Comparison of ENCODE assay signal across 8 mouse cellular contexts in genomic region chr19:38931566-38931890, GRCm38 (mm10). TPM values are rescaled to one million over a fixed set of nuclear protein-coding genes. Genes with fewer than 3 reads are reported as not detected.
A peak's percentile ranks its signal among the peaks of the same experiment; 100 is the strongest.
DNase-seq lines count a peak whose midpoint lies in the region; ATAC-seq and TF ChIP-seq lines count a peak whose summit lies in the region.

No protein-coding gene starts in this region.

- intact Hi-C loops in heart, postnatal 14 days (cut with DNase I) = no loop called here

- peaks cover 15% of the 10 kb centered on the region for H3K36me3 ChIP-seq in heart, embryonic 12.5 days
- peaks cover 20% of the 10 kb centered on the region for H3K36me3 ChIP-seq in ES-E14 (ENCODE audit: control insufficient read depth, insufficient read depth, low read length, poor library complexity, severe bottlenecking)
- H3K36me3 ChIP-seq in forebrain, embryonic 15.5 days = 0 out of 2 replicates have a peak, but pooled peaks cover 2% of the 10 kb centered on the region
- peaks cover 7% of the 10 kb centered on the region; the same call in 1 of the 2 replicates for H3K36me3 ChIP-seq in liver, postnatal 0 days (replicated peaks; ENCODE audit: insufficient read depth, low read length)

- in situ Hi-C loops in ES-E14 (cut with MboI; ENCODE audit: low sequenced_read_pairs in 2 of 2, unreplicated experiment in 2 of 2) = no loop called here

- H3K9ac ChIP-seq in heart, embryonic 12.5 days = peak overlapping the region; percentile 86
- peak overlapping the region; percentile 99 for H3K9ac ChIP-seq in ES-E14 (ENCODE audit: insufficient read depth, low read depth, low read length, poor library complexity, severe bottlenecking)
- H3K9ac ChIP-seq in forebrain, embryonic 15.5 days (replicated peaks) = peak overlapping the region; percentile 83
- H3K9ac ChIP-seq in liver, postnatal 0 days (replicated peaks) = peak overlapping the region; percentile 92

- H3K4me3 ChIP-seq in heart, embryonic 12.5 days = peak overlapping the region; percentile 71
- peak overlapping the region; percentile 89 to 93 for H3K4me3 ChIP-seq in ES-E14 (ENCODE audit: insufficient read depth in 1 of 2, low read depth in 1 of 2, low read length in 2 of 2, poor library complexity in 1 of 2, severe bottlenecking in 1 of 2)
- peak overlapping the region; percentile 84 for H3K4me3 ChIP-seq in forebrain, embryonic 15.5 days
- peak overlapping the region; percentile 89 for H3K4me3 ChIP-seq in liver, postnatal 0 days (ENCODE audit: low read depth, low read length)

- no peak for DNase-seq in heart, postnatal 14 days
- no peak for DNase-seq in ES-E14 (ENCODE audit: low read depth, low spot score)
- no peak for DNase-seq in liver, postnatal 0 days
- DNase-seq in T-cell, adult 2 months (ENCODE audit: low spot score) = no peak
- DNase-seq in cerebellum, postnatal 4 days (ENCODE audit: low spot score in 2 of 2) = no peak
- no peak for DNase-seq in adrenal gland, postnatal 25 days

- ATAC-seq in heart, embryonic 12.5 days (ENCODE audit: insufficient number of reproducible peaks, low FRiP score) = no peak
- no peak for ATAC-seq in forebrain, embryonic 15.5 days (replicated peaks)
- no peak for ATAC-seq in liver, postnatal 0 days

- H3K9me3 ChIP-seq in heart, embryonic 12.5 days (replicated peaks) = no peaks in the 10 kb centered on the region
- no peaks in the 10 kb centered on the region for H3K9me3 ChIP-seq in ES-E14 (ENCODE audit: control insufficient read depth, insufficient read depth, low read depth, low read length)
- no peaks in the 10 kb centered on the region for H3K9me3 ChIP-seq in forebrain, embryonic 15.5 days
- H3K9me3 ChIP-seq in liver, postnatal 0 days (ENCODE audit: low read length) = no peaks in the 10 kb centered on the region

- H3K4me1 ChIP-seq in heart, embryonic 12.5 days (replicated peaks) = peaks cover 7% of the 10 kb centered on the region
- peaks cover 6 to 8% of the 10 kb centered on the region in 2 experiments for H3K4me1 ChIP-seq in ES-E14 (ENCODE audit: control insufficient read depth in 2 of 2, insufficient read depth in 2 of 2, low read length in 2 of 2, poor library complexity in 1 of 2)
- H3K4me1 ChIP-seq in forebrain, embryonic 15.5 days = peaks cover 16% of the 10 kb centered on the region
- H3K4me1 ChIP-seq in liver, postnatal 0 days (ENCODE audit: insufficient read depth) = peaks cover 9% of the 10 kb centered on the region

- 0 out of 2 replicates have a peak overlapping the region, but pooled peaks have one; percentile 41 for H3K27ac ChIP-seq in heart, embryonic 12.5 days (ENCODE audit: poor library complexity, severe bottlenecking)
- H3K27ac ChIP-seq in ES-E14 (ENCODE audit: insufficient read depth, low read depth, low read length, poor library complexity, severe bottlenecking) = peak overlapping the region; percentile 88; the same call in 1 of the 2 replicates
- H3K27ac ChIP-seq in forebrain, embryonic 15.5 days (replicated peaks) = no peak overlapping the region
- peak overlapping the region; percentile 66; the same call in 1 of the 2 replicates for H3K27ac ChIP-seq in liver, postnatal 0 days (ENCODE audit: low read depth)

- WGBS in heart, embryonic 12.5 days = under 1% methylated on average over 6 of the region's 6 CpGs
- under 1% methylated on average over 6 of the region's 6 CpGs for WGBS in forebrain, embryonic 15.5 days
- 2% methylated on average over 6 of the region's 6 CpGs for WGBS in liver, postnatal 0 days (ENCODE audit: insufficient replicate concordance)

- H3K27me3 ChIP-seq in heart, embryonic 12.5 days (replicated peaks) = no peaks in the 10 kb centered on the region
- no peaks in the 10 kb centered on the region for H3K27me3 ChIP-seq in forebrain, embryonic 15.5 days
- no peaks in the 10 kb centered on the region for H3K27me3 ChIP-seq in liver, postnatal 0 days (ENCODE audit: insufficient read depth, low read length)

- no peak for TF ChIP-seq CTCF in liver, postnatal 0 days (IDR thresholded peaks at IDR 0.05; ENCODE audit: low read depth)

- TF ChIP-seq EP300 in liver, postnatal 0 days (IDR thresholded peaks at IDR 0.05; ENCODE audit: low read depth) = no peak

- peak overlapping the region; percentile 77 for H3K4me2 ChIP-seq in heart, embryonic 12.5 days
- peak overlapping the region; percentile 97 for H3K4me2 ChIP-seq in forebrain, embryonic 15.5 days (replicated peaks)
- H3K4me2 ChIP-seq in liver, postnatal 0 days (ENCODE audit: low read depth, low read length) = peak overlapping the region; percentile 100

TF ChIP-seq in ES-E14, 5 proteins besides CTCF, POLR2A, EP300 and RAD21:
- no peak for TF ChIP-seq CHD2 (IDR thresholded peaks at IDR 0.05; ENCODE audit: low read depth, low read length)
- no peak for TF ChIP-seq MAFK (IDR thresholded peaks at IDR 0.05; ENCODE audit: insufficient read depth, low read depth, low read length)
- no peak for TF ChIP-seq HCFC1 (IDR thresholded peaks at IDR 0.05; ENCODE audit: borderline replicate concordance, insufficient read depth, low read length)
- TF ChIP-seq ZNF384 (IDR thresholded peaks at IDR 0.05; ENCODE audit: low read depth, low read length) = no peak
- no peak for TF ChIP-seq ZC3H11A (IDR thresholded peaks at IDR 0.05; ENCODE audit: borderline replicate concordance, low read depth, low read length)

RNA-seq across cellular contexts. Expression of gene Hells, which starts 0.8 kb away (rescaled TPM):
- polyA plus RNA-seq in heart, embryonic 12.5 days (2016; fragmentation: Nextera tagmentation; extraction: Ambion mirVana) = 35.8 and 37.0 TPM in 2 replicates
- 1 to 10 TPM; 1.8 to 4.5 TPM for total RNA-seq in heart, postnatal 14 days (2021)
- 132 and 190 TPM in 2 replicates for total RNA-seq in ES-E14 (2012; rRNA removed)
- polyA plus RNA-seq in forebrain, embryonic 15.5 days (2015; fragmentation: Nextera tagmentation; extraction: Ambion mirVana) = 20.8 and 22.4 TPM in 2 replicates
- polyA plus RNA-seq in liver, postnatal 0 days (2015; fragmentation: Nextera tagmentation; extraction: Ambion mirVana) = 9.4 and 10.5 TPM in 2 replicates
- 9.9 and 15.0 TPM in 2 replicates for total RNA-seq in adrenal gland, postnatal 25 days (2021)
